Mouse (Mus musculus) lung, postnatal 14 days (tissue): Measurements from ENCODE around the gene Cd6.

Experiments used
- DNase-seq: peaks from one replicate; pipeline ENCODE4 v3.0.0; 2021

Gene Cd6

DNA sequence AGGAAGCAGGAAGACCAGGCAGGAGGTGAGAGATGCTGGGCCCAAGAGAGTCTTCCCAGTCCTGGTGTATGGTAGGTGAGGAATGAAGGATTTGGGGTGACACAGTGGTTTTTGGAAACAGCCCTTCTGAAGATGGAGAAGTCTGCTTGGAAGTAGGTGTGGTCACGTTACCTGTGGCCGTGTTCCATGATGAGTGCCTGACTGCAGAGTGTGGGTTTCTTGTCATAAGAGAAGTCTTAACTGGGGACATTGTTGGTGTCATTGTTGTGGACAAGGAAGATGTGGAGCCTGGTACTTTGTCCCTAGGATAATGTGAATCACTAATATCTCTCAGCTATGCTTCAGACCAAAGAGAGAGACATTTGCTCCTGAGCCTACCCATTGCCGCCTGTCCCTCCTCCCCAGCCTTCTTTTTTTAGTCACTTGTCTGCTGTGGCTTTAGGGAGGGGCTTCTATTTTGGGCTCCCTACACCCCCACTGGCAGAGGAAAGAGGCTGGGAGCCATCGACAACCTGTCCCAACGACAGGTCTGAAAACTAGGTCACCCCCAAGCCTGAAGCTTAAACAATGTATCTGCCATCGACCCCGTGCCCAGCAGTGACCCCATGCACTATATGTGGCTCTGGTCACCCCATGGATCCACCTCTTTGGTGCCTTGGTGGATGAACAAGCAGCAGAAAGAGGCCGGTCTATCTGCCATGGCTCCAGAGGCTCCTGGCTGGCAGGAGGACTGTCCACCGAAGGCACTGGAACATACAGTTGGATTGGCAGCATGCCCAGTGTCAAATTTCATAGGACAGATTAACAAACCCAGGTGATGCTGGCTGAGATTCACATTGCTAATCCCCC lies 69.7 kb downstream of the Cd6 start:
- DNase-seq = no peak

DNA sequence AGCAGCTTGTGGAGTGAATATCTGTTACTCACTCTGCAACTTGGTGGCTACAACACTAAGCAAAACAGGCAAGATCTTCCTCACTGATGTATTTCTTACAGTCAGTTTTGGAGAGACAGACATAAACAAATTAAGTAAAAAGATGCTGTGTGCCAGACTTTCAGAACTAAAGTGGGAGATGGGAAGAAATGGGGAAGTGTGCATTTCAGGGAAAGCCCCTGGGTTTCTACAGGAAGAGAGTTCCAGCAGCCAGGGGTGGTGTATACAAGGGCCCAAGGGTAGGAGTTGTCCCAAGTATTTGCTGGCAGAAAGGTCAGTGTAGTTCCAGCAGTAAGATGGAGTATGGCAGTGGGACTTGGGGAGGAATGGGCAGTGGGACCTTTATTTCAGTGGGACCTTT lies 70.3 kb downstream of the Cd6 start:
- no peak for DNase-seq

DNA sequence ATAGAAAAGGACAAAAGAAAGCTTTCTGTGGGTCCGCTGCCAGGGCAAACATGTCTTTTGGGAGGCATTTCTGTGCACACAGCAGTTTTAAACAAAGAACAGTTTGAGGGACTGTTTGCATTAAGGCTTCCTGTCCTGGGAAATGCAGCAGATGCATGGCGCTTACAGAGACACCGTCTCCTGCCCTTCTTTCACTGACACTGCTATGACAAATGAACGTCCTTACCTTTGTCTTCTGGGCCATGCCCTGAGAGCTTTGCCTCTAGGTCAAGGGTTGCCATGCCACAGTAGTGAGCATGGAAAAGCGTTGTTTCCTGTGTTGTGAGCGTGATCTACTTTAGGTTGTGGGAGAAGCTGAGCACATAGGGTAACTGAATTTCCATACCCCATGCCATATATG lies 71.2 kb downstream of the Cd6 start:
- DNase-seq = no peak

DNA sequence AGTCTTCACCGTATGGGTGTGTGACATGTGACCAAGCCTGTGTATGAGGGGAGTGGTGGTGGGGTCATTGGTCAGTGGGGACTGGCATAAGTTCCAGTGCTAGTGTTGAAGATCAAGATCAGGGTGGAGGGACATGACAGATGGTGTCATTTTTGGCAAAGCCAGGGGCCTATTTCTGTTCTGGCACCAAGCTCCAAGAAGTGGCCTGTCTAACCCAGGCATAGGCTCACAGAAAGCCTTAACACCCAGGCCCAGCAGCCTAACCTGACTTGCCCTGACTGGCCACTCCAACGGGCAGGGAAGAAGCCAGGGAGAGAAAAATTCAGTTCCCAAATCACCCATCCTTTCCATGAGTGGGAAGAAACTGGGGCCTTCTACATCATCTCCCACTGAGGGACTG lies 72.3 kb downstream of the Cd6 start:
- no peak for DNase-seq

DNA sequence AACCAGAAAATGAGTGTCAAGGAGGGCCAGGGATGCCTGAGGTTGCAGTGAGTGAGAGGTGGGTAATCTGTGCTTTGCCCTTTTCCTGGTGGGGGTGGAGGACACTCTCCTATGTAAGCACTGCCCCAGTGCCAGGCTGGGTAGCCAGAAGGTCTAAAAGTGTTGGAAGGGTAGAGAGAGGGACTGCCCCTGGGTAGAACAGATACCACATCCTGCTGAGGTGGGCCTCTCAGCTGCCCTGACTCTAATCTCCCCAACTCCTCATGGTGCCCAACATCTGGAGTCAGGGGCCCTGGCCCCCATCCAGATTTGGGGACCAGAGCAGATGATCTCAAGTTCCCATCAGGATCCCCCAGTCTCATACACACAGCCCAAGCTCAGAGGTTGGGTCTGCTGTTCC lies 72.7 kb downstream of the Cd6 start:
- DNase-seq = no peak

DNA sequence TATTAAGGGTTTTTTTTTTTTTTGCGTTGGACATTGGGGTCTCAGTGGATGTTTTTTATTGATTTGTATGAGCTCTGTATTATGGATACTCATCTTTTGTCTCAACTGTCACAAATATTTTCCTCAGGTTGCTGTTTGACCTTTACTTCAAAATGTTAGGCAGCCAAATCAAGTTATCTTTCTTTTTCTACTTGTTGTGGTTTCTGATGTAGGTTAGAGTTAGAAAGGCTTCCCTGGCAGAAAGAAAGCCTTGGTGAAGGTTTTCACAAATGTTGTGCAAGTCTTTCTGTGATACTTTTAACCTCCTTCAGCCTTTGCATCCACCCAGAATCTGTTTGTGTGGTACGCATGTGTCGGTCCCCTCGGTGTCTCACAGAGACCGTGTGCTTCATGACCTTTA lies 77.2 kb downstream of the Cd6 start:
- DNase-seq = no peak

DNA sequence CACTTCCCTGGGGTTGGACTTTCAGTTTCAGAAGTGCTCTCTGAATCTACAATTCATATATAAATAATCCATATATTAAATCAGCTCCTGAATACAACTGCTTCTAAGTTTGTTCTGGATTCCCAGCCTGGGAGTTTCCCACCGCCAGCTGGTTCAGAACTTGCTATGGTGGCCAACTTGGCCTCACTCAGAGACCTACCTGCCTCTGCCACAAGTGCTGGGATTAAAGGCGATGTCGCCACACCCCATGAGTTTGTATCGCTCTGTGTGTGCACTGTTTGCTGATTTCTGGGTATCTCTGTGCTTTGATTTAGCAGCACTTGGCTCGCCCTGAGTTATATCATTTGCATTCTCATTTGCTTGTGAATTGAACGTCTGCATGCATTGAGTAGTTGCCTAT lies 77.8 kb downstream of the Cd6 start:
- no peak for DNase-seq

DNA sequence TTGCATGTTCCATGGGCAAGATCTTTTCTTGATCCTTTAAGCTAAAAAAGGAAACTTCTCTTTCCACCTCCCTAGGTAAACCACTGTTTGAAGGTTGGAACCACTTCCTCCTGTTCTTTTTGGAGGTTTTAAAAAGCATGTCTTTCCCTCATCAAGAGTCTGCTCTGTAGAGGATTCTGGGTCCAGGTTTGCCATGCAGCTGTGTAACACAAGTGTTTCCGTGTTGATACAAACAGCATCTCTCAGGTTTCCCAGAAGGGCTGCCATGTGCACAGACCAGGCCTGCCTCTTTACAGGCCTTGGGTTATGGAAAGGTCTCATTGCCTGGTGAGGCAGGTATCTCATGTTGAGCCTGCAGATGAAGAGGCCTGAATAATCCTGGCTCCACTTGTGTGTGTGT lies 78.3 kb downstream of the Cd6 start:
- DNase-seq = no peak

DNA sequence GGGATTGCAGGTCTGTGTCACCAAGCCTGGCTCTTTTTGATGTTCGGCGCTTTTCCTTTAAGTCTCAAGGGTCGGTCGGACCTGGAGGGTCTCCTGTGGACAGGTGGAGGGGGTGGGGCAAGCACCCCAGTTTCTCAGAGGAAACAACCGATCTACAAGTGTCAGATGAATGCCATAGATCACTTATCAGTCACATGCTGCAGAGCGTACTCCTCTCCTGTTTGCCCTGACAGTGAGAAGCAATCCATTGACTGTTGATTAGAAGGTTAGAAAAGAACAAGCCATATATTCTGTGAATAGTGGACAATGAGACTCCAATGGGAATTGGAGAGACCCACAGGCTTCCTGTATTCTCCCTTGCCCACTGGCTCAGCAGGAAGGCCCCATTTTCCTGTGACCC lies 79.7 kb downstream of the Cd6 start:
- DNase-seq = no peak

DNA sequence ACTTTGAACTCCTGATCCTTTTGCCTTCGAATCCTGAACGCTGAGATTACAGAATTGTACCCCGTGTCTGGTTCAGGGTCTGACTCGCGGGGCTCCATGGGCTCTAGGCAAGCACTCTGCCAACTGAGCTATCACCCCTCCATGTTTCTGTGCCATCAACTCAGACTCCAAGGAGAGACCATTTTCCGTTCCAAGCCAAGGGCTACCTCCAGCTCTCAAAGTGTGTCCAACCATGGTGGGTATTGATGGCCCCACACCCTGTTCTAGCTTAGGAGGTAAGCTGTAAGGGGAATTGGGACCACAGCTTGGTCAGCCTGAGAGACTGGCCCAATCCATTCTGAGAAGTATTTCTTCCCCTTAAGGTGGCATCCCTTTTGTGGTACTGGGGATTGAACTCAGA lies 80.6 kb downstream of the Cd6 start:
- DNase-seq = no peak

DNA sequence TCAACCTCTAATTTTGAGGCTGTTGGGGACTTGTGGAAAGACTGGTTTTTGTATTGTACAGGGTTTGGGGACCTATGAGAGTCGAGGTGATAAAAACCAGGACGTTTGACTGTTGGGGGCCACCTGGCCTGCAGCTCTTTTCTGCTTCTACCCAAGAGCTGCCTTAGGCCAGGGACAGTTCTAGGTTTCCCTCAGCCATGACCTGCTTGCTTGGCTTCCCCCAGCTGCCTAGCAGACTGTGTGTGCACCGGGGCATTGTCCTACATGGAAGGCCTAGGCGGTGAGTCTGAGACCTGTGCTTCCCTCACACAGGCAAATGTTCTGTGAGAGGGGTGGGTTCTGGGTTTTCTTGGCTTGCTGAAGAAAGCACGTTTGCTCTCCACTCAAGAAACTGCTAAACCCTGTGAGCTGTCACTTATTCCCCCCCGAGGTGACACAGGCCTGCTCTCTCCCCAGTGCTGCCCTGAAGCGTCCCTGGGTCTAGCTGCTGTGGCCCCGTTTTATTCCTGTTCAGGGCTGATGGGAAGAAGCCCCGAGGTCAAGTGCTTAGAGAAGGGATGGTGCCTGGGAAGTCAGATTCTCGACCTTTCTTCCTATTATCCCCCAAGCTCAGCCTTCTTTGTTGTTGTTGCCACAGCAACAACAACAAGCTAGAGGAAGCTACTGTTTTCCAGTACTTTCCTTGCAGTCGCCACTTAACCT lies 81.3 kb downstream of the Cd6 start:
- DNase-seq = no peak

DNA sequence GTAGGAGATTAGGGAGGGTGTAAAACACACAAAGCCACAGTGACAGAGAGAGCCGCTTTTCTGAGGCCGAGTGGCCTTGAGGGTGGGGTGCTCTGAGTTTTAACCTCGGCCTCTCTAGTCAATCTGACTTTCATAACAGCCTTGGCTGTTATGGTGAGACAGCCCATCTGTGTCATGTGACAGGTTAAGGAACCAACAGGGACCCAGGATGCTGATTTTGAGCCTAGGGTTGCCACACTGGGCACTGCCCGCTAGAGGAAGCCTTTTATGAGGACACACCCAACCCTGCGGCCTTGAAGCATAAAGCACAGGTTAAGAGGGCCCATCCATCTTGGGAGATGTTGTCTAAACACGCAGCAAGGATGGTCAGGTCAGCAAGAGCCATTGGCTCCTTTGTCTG lies 82.1 kb downstream of the Cd6 start:
- no peak for DNase-seq

DNA sequence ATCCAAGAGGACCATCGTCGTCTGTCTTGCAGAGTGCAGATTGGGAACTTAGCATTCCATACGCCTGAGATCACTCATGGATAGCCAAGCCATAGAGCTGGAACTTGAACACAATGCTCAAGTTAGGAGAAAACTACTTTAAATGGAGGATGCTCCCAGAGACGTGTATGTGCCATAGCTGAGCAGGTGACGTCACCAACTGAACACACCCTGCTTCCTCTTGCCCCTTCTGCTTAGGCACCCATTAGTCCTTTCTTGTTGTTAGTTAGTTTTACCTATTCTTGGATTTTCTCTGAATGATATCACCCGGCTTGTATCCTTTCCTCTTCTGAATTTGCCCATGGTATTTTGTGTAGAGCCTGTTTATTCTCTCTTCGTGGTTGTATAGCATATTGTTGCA lies 82.7 kb downstream of the Cd6 start:
- DNase-seq = no peak

DNA sequence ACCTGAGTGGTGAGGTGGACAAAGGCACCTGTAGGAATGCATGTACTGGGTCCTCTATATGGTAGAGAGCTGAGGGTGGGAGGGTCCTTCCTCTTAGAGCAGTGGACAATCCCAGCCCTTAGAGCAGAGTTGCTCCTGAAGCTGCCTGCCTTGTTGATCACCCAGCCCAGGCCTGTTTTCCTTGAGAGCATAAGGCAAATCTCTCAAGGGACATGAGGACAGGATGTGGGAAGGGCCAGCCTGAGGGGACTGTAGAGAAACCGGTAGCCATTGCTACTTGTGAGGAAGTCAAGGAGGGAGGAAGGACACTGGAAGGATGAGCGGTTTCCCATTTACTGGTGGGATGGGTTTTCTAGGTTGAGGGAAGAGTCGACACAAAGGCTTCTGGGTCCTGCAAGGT lies 87.3 kb downstream of the Cd6 start:
- no peak for DNase-seq

DNA sequence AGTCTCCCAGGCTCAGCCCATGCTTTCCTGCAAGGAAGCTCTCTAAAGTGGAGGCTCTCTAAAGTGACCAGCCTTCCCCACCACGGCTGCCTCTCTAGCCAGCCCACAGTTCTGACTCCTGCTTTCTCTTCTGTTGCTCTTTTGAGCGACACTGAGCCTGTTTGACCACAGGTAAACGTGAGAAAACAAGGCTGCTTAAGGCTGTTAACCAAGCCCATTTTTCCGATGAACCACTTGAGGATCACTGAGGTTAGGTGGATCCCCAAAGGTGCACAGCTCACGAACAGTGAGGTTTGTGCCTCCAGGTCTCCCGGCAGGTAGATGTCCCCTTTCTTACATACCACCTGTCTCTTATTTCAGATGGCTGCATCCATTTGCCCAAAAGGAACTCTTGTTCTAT lies 87.7 kb downstream of the Cd6 start:
- DNase-seq = no peak

DNA sequence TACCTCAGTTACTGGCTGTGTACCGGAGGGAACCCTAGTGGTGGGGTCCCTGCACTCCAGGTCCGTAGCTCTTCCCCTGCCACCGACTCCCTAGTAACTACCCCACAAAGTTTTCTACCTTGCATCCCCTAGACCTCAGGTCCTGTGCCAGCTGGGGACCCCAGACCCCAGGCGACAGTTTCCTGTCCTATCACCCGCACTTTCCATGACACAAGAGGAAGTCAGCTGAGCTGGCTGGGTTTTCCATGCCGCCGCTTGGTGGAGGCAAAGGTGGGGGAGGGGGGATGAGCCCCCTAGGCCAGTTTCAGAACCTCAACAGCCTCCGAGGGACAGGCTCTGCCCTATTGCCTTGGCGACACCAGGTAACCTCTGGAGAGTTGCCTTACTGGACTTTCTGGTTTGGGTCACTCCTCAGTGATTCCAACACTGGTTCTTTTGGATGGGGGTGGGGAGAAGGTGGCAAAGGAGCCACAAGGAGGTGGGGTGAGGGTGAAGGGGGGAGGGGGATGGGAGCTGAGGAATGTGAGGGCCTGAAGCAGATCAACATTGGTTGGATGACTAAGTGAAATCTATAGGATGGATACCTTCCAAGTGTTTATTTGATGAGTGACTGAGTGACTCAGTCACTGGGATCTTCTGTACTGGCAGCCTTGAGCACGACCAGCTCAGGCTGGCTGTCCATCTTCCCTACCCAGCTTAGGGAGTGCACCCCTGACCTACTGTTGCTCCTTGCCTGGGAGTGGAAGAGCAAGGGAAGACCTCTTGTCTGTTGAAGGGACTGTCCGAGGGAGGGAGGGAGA lies 89.0 kb downstream of the Cd6 start:
- no peak for DNase-seq

DNA sequence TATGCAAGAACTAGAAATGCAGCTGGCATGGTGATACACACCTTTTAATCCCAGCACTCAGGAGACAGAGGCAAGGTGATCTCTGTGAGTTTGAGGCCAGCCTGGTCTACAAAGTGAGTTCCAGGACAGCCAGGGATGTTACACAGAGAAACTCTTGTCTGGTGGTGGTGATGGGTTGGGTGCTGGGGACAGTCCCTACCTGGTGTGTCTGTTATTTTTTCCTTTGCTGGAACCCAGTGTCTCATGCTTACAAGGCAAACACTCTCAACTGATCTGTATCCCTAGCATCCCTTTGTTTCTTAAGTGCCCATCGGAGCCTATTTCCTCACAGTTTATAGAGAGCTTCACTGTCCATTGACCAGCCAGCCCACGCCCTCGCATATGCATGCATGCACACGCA lies 89.9 kb downstream of the Cd6 start:
- DNase-seq = no peak
